Mouse (Mus musculus) lung, postnatal 0 days (tissue): ENCODE data around the gene Smim6.

Experiments used
- CTCF ChIP-seq: IDR thresholded peaks from 2 replicates; pipeline ENCODE4 v1.5.1; 2016; ENCODE audit warnings: antibody characterized with exemption, mild to moderate bottlenecking
- EP300 ChIP-seq: IDR thresholded peaks from 2 replicates; pipeline ENCODE4 v1.6.1; 2016; ENCODE audit warnings: antibody characterized with exemption, mild to moderate bottlenecking, control low read depth

- peak; percentile 78 for TF ChIP-seq CTCF
- no peak for TF ChIP-seq EP300
These were observed 12.9 kb upstream of the Smim6 start for GRCm38 (mm10) chr11:115898886-115899285.
